Mouse (Mus musculus) brain, embryonic 14.5 days (tissue): Measurements from ENCODE around the gene Slc38a6. TPM values are rescaled to one million over a fixed set of nuclear protein-coding genes. Genes with fewer than 3 reads are reported as not detected.

Source experiments
- DNase-seq: peaks from one replicate; pipeline ENCODE4 v3.0.0-alpha.2; 2011; ENCODE audit warnings: low read depth
- CTCF ChIP-seq: fragments of 200-500 bp; IDR thresholded peaks from 2 replicates; pipeline ENCODE4 v1.5.1; 2012; ENCODE audit warnings: inconsistent platforms, mild to moderate bottlenecking, moderate library complexity, borderline replicate concordance; ENCODE audit not compliant: insufficient read depth, insufficient read length; ENCODE audit errors: extremely low read depth
- POLR2A ChIP-seq: fragments of 200-500 bp; IDR thresholded peaks from 2 replicates; pipeline ENCODE4 v1.6.1; 2012; ENCODE audit warnings: mild to moderate bottlenecking, inconsistent platforms, borderline replicate concordance; ENCODE audit not compliant: poor library complexity, insufficient read depth, insufficient read length, severe bottlenecking; ENCODE audit errors: extremely low read depth
- polyA plus RNA-seq: library from polyadenylated mRNA; depleted of rRNA; stranded (reverse); fragments of >200 nt; gene quantifications from 2 replicates; pipeline ENCODE4 v1.2.3, GENCODE M21; 2012

Gene Slc38a6
- polyA plus RNA-seq, 1 experiment: 34.6 TPM

GRCm38 (mm10) chr12:73357311-73357710 lies 70.7 kb downstream of the Slc38a6 start:
- TF ChIP-seq POLR2A (no peak), CTCF (no peak)
- no peak for DNase-seq

GRCm38 (mm10) chr12:73357736-73358135 lies 71.2 kb downstream of the Slc38a6 start:
- TF ChIP-seq POLR2A (no peak), CTCF (no peak)
- no peak for DNase-seq

- TF ChIP-seq CTCF (no peak), POLR2A (no peak)
- peak; percentile 52 for DNase-seq
Measured at GRCm38 (mm10) chr12:73358640-73359039, 72.1 kb downstream of the Slc38a6 start.

- DNase-seq: no peak
- TF ChIP-seq POLR2A: no peak
- no peak for TF ChIP-seq CTCF
Measured at GRCm38 (mm10) chr12:73359520-73359919, 72.9 kb downstream of the Slc38a6 start.

- TF ChIP-seq CTCF (no peak), POLR2A (no peak)
- DNase-seq: no peak
Measured at GRCm38 (mm10) chr12:73361201-73361600, 74.6 kb downstream of the Slc38a6 start.

- DNase-seq: no peak
- TF ChIP-seq CTCF: no peak
- TF ChIP-seq POLR2A: no peak
Measured at GRCm38 (mm10) chr12:73363401-73363800, 76.8 kb downstream of the Slc38a6 start.

- TF ChIP-seq POLR2A: no peak
- no peak for TF ChIP-seq CTCF
Measured at GRCm38 (mm10) chr12:73363956-73364355, 77.4 kb downstream of the Slc38a6 start.

GRCm38 (mm10) chr12:73366581-73366980 lies 80.0 kb downstream of the Slc38a6 start:
- TF ChIP-seq POLR2A: no peak
- no peak for TF ChIP-seq CTCF
- no peak for DNase-seq

More at GRCm38 (mm10) chr12:73363956-73364355, 77.4 kb downstream of the Slc38a6 start:
- no peak for DNase-seq

- TF ChIP-seq CTCF (no peak), POLR2A (no peak)
- peak; percentile 55 for DNase-seq
Measured at GRCm38 (mm10) chr12:73367460-73368079, 81.0 kb downstream of the Slc38a6 start.

- DNase-seq: no peak
- TF ChIP-seq CTCF (no peak), POLR2A (no peak)
Measured at GRCm38 (mm10) chr12:73368868-73369608, 82.5 kb downstream of the Slc38a6 start.

- no peak for TF ChIP-seq POLR2A
- no peak for TF ChIP-seq CTCF
- DNase-seq: no peak
Measured at GRCm38 (mm10) chr12:73370367-73370944, 83.9 kb downstream of the Slc38a6 start.
